Mouse (Mus musculus) midbrain, postnatal 0 days (tissue): ENCODE measurements around the gene Il5. TPM values are rescaled to one million over a fixed set of nuclear protein-coding genes. Genes with fewer than 3 reads are reported as not detected.

ENCODE experiments used
- ATAC-seq: fragments of 200-750 bp; cut with Nextera tagmentation; 2 replicates; pipeline ENCODE4 v1.8.0; 2017; ENCODE audit warnings: moderate number of reproducible peaks, mild to moderate bottlenecking, moderate TSS enrichment, moderate library complexity; ENCODE audit not compliant: low FRiP score
- DNase-seq: peaks from one replicate; pipeline ENCODE4 v3.0.0-alpha.2; 2015; ENCODE audit warnings: low spot score
- H3K27ac ChIP-seq: fragments of 300-500 bp; sonication (generic); 2 replicates; pipeline ENCODE4 v1.5.1; 2014; ENCODE audit warnings: low read depth, mild to moderate bottlenecking, low read length, mixed read lengths
- H3K27me3 ChIP-seq: fragments of 300-500 bp; sonication (generic); 2 replicates; pipeline ENCODE4 v1.6.1; 2014; ENCODE audit warnings: low read length, control low read depth, mixed read lengths; ENCODE audit not compliant: insufficient read depth
- H3K36me3 ChIP-seq: fragments of 300-500 bp; sonication (generic); 2 replicates; pipeline ENCODE4 v1.6.1; 2014; ENCODE audit warnings: low read length, control low read depth, mixed read lengths; ENCODE audit not compliant: insufficient read depth
- H3K4me1 ChIP-seq: fragments of 300-500 bp; sonication (generic); 2 replicates; pipeline ENCODE4 v1.6.1; 2014; ENCODE audit warnings: mild to moderate bottlenecking, control low read depth, antibody characterized with exemption, low read length, mixed read lengths; ENCODE audit not compliant: insufficient read depth
- H3K4me2 ChIP-seq: fragments of 300-500 bp; sonication (generic); 2 replicates; pipeline ENCODE4 v1.6.1; 2014; ENCODE audit warnings: low read depth, mild to moderate bottlenecking, low read length, mixed read lengths; ENCODE audit not compliant: poor library complexity, severe bottlenecking
- H3K4me3 ChIP-seq: fragments of 300-500 bp; sonication (generic); 2 replicates; pipeline ENCODE4 v1.5.1; 2014; ENCODE audit warnings: low read depth, mild to moderate bottlenecking, low read length, moderate library complexity
- H3K9ac ChIP-seq: fragments of 300-500 bp; sonication (generic); replicated peaks from 2 replicates; pipeline ENCODE4 v1.6.1; 2014; ENCODE audit warnings: mild to moderate bottlenecking, low read length, moderate library complexity, mixed read lengths; ENCODE audit not compliant: poor library complexity, severe bottlenecking
- H3K9me3 ChIP-seq: fragments of 300-500 bp; sonication (generic); 2 replicates; pipeline ENCODE4 v1.6.1; 2016; ENCODE audit warnings: low read length, control low read depth
- CTCF ChIP-seq: IDR thresholded peaks from 2 replicates; pipeline ENCODE4 v1.5.1; 2016; ENCODE audit warnings: antibody characterized with exemption, mild to moderate bottlenecking
- WGBS: fragments of 180-500 bp; shearing (Covaris S2); extraction: QIAGEN DNeasy Blood & Tissue Kit; methylation state at CpG from one replicate; pipeline ENCODE4 v1.1.7; 2014; 5-methylcytosine and 5-hydroxymethylcytosine counted together
- microRNA-seq: library from miRNA; unstranded; fragments of <30 nt; microRNA quantifications from one replicate; pipeline ENCODE4, GENCODE M21; 2016; ENCODE audit warnings: borderline number of aligned reads
- polyA plus RNA-seq: library from polyadenylated mRNA; unstranded; fragments of >200 nt; fragmentation: Nextera tagmentation; extraction: Ambion mirVana; gene quantifications from 2 replicates; pipeline ENCODE4 v1.2.1, GENCODE M21; 2015
- total RNA-seq: library from RNA; depleted of rRNA; stranded (reverse); fragments of >200 nt; gene quantifications from 2 replicates; pipeline ENCODE4 v1.2.3, GENCODE M21; 2014; rRNA removed

The Il5 gene
- total and polyA plus RNA-seq, 2 experiments from 2014 or later = 0.30 TPM; not detected in 1

DNA sequence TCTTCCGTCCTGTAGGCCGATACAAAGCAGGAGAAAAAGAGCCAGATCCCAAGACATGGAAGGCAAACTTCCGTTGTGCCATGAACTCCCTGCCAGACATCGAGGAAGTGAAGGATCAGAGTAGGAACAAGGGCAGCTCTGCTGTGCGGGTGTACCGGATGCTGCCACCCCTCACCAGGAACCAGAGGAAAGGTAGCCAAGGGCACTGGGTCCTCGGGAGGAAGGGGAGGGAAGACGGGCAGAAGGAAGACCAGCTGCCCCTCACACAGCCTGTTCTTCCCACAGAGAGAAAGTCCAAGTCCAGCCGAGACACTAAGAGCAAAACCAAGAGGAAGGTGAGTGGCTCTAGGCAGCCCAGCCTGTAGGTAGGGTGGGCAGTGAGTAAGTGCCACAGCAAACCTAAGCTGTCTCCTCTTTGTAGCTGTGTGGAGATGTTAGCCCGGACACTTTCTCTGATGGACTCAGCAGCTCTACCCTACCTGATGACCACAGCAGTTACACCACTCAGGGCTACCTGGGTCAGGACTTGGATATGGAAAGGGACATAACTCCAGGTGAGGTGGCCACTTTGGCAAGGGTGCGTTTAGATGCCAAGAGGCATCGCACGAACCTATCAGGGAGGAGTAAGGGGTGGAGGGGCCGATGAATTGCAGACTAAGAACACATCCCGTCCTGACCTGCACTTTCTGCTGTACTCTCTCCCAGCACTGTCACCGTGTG lies 53.2 kb downstream of the Il5 start:
- H3K9me3 ChIP-seq = no peaks in the 10 kb centered on the region
- no peak overlapping the region for H3K9ac ChIP-seq
- H3K4me1 ChIP-seq = peaks cover 5% of the 10 kb centered on the region; the same call in 1 of the 2 replicates
- no peak overlapping the region for H3K4me3 ChIP-seq
- H3K27ac ChIP-seq = no peak overlapping the region
- 94% methylated on average over 16 of the region's 16 CpGs for WGBS
- 0 out of 2 replicates have a peak, but pooled peaks cover 2% of the 10 kb centered on the region for H3K27me3 ChIP-seq
- DNase-seq (no peak), ATAC-seq (no peak)
- TF ChIP-seq CTCF = no peak
- H3K36me3 ChIP-seq = no peaks in the 10 kb centered on the region
- no peak overlapping the region for H3K4me2 ChIP-seq

Small RNA genes lying within 50 kb of the gene (microRNA-seq; reads per million reads assigned to microRNA genes)
- not detected for gene Mir7671

Other genes starting within 250 kb of the Il5 start
- not detected in 2 replicates for gene Gm9945, start 240.6 kb upstream of the Il5 start, total RNA-seq
- 0.33 and 0.43 TPM in 2 replicates for gene Gm9945, start 240.6 kb upstream of the Il5 start, polyA plus RNA-seq
- gene Sowaha, start 240.5 kb upstream of the Il5 start, total RNA-seq = 6.6 and 7.3 TPM in 2 replicates
- gene Sowaha, start 240.5 kb upstream of the Il5 start, polyA plus RNA-seq = 3.5 and 4.0 TPM in 2 replicates
- 44.8 and 54.6 TPM in 2 replicates for gene Sept8, start 201.5 kb upstream of the Il5 start, total RNA-seq
- 18.7 and 19.7 TPM in 2 replicates for gene Sept8, start 201.5 kb upstream of the Il5 start, polyA plus RNA-seq
- gene Kif3a, start 153.4 kb upstream of the Il5 start, total RNA-seq = 114 and 117 TPM in 2 replicates
- 335 and 386 TPM in 2 replicates for gene Kif3a, start 153.4 kb upstream of the Il5 start, polyA plus RNA-seq
- gene Il4, start 102.1 kb upstream of the Il5 start, total RNA-seq = not detected in 2 replicates
- gene Il4, start 102.1 kb upstream of the Il5 start, polyA plus RNA-seq = 3.9 and 4.9 TPM in 2 replicates
- not detected in 2 replicates for gene Il13, start 86.1 kb upstream of the Il5 start, total RNA-seq
- not detected in 2 replicates for gene Il13, start 86.1 kb upstream of the Il5 start, polyA plus RNA-seq
- 5.2 and 5.8 TPM in 2 replicates for gene Rad50, start 13.5 kb upstream of the Il5 start, total RNA-seq
- gene Rad50, start 13.5 kb upstream of the Il5 start, polyA plus RNA-seq = 8.9 and 10.0 TPM in 2 replicates
- gene Irf1, start 49.2 kb downstream of the Il5 start, total RNA-seq = 0.93 and 3.2 TPM in 2 replicates
- gene Irf1, start 49.2 kb downstream of the Il5 start, polyA plus RNA-seq = 3.2 and 4.0 TPM in 2 replicates
- gene Gm17334, start 52.4 kb downstream of the Il5 start, total RNA-seq = 0.57 TPM in 1 of 2 replicates, not detected in the other
- gene Gm17334, start 52.4 kb downstream of the Il5 start, polyA plus RNA-seq = not detected in 2 replicates
- not detected in 2 replicates for gene Gm12216, start 138.5 kb downstream of the Il5 start, total RNA-seq
- gene Gm12216, start 138.5 kb downstream of the Il5 start, polyA plus RNA-seq = 0.65 and 0.85 TPM in 2 replicates
- 13.2 and 13.6 TPM in 2 replicates for gene Slc22a5, start 170.9 kb downstream of the Il5 start, total RNA-seq
- 12.8 and 13.0 TPM in 2 replicates for gene Slc22a5, start 170.9 kb downstream of the Il5 start, polyA plus RNA-seq